Mouse (Mus musculus) hindbrain, postnatal 0 days (tissue): ENCODE results near the gene Gm17622. TPM values are rescaled to one million over a fixed set of nuclear protein-coding genes. Genes with fewer than 3 reads are reported as not detected.

ENCODE experiments used
- ATAC-seq: fragments of 200-750 bp; cut with Nextera tagmentation; 2 replicates; pipeline ENCODE4 v1.8.0; 2017; ENCODE audit warnings: mild to moderate bottlenecking, moderate TSS enrichment, moderate library complexity
- DNase-seq: peaks from one replicate; pipeline ENCODE4 v3.0.0-alpha.2; 2015; ENCODE audit warnings: low spot score
- H3K27ac ChIP-seq: fragments of 300-500 bp; sonication (generic); 2 replicates; pipeline ENCODE4 v1.5.1; 2014; ENCODE audit warnings: mild to moderate bottlenecking
- H3K27me3 ChIP-seq: fragments of 300-500 bp; sonication (generic); 2 replicates; pipeline ENCODE4 v1.6.1; 2014; ENCODE audit warnings: low read length, mixed read lengths; ENCODE audit not compliant: insufficient read depth
- H3K36me3 ChIP-seq: fragments of 300-500 bp; sonication (generic); 2 replicates; pipeline ENCODE4 v1.6.1; 2014; ENCODE audit warnings: low read length, mixed read lengths; ENCODE audit not compliant: insufficient read depth
- H3K4me1 ChIP-seq: fragments of 300-500 bp; sonication (generic); 2 replicates; pipeline ENCODE4 v1.6.1; 2014; ENCODE audit warnings: antibody characterized with exemption, low read length, mixed read lengths; ENCODE audit not compliant: insufficient read depth
- H3K4me2 ChIP-seq: fragments of 300-500 bp; sonication (generic); 2 replicates; pipeline ENCODE4 v1.6.1; 2014; ENCODE audit warnings: low read depth, mild to moderate bottlenecking, low read length, moderate library complexity, mixed read lengths
- H3K4me3 ChIP-seq: fragments of 300-500 bp; sonication (generic); 2 replicates; pipeline ENCODE4 v1.5.1; 2014; ENCODE audit warnings: low read length
- H3K9ac ChIP-seq: fragments of 300-500 bp; sonication (generic); replicated peaks from 2 replicates; pipeline ENCODE4 v1.6.1; 2014; ENCODE audit warnings: mild to moderate bottlenecking, low read length, moderate library complexity, mixed read lengths
- H3K9me3 ChIP-seq: fragments of 300-500 bp; sonication (generic); 2 replicates; pipeline ENCODE4 v1.6.1; 2016; ENCODE audit warnings: low read length, mixed read lengths
- CTCF ChIP-seq: IDR thresholded peaks from 2 replicates; pipeline ENCODE4 v1.5.1; 2016; ENCODE audit warnings: antibody characterized with exemption, control low read depth, low read depth
- WGBS: fragments of 180-500 bp; shearing (Covaris S2); extraction: QIAGEN DNeasy Blood & Tissue Kit; methylation state at CpG from one replicate; pipeline ENCODE4 v1.1.7; 2014; 5-methylcytosine and 5-hydroxymethylcytosine counted together
- polyA plus RNA-seq: library from polyadenylated mRNA; unstranded; fragments of >200 nt; fragmentation: Nextera tagmentation; extraction: Ambion mirVana; gene quantifications from 2 replicates; pipeline ENCODE4 v1.2.1, GENCODE M21; 2015
- total RNA-seq: library from RNA; depleted of rRNA; stranded (reverse); fragments of >200 nt; gene quantifications from 2 replicates; pipeline ENCODE4 v1.2.3, GENCODE M21; 2014

Gm17622 gene
- total and polyA plus RNA-seq, 2 experiments from 2014 or later, result not detected

DNA sequence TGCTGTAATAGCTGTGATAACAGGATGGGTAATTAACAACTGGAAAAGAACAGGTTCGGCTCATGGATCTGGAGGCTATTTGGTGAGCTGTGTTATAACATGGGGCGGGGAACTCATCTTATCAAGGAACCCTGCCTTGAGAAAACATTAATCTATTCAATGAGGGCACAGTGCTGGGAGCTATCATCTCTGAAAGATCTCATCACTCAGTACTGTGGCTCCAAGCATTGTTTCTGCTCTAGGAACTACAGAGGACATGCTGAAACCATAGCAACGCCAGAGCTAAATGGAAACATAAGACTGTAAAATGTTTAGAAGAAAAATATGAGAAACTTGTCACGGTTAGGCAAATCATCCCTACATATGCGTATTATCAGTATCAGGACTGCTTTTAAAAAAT is 32.5 kb upstream of the Gm17622 start:
- no peaks in the 10 kb centered on the region for H3K36me3 ChIP-seq
- DNase-seq (peak; percentile 30), ATAC-seq (0 out of 2 replicates have a peak, but pooled peaks have one; percentile 53)
- no peaks in the 10 kb centered on the region for H3K9me3 ChIP-seq
- no peak for TF ChIP-seq CTCF
- H3K9ac ChIP-seq, result no peak overlapping the region
- H3K4me2 ChIP-seq, result no peak overlapping the region
- no peak overlapping the region for H3K4me3 ChIP-seq
- H3K27me3 ChIP-seq, result no peaks in the 10 kb centered on the region
- no peaks in the 10 kb centered on the region for H3K4me1 ChIP-seq
- no peak overlapping the region for H3K27ac ChIP-seq
- WGBS, result 75% methylated on average over 5 of the region's 5 CpGs

DNA sequence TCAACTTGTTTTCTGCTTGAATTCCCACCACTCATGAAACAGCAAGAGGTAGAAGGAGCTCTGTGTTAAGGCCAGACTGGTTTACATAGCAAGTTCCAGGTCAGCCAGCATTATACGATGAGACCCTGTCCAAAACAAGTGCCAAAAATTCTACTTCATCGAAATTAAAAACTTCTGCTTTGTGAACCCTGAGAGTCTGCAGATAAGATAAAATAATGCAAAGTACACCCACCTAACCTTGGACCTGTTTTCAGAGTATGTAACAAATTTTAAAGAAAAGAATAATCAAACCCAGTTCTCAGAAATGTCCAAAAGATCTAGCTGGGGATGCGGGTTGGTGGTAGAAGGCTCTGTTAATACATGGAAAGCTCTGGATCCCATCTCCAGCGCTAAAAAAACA is 31.9 kb upstream of the Gm17622 start:
- Histone ChIP-seq H3K27ac (no peak overlapping the region), H3K36me3 (no peaks in the 10 kb centered on the region)

DNA sequence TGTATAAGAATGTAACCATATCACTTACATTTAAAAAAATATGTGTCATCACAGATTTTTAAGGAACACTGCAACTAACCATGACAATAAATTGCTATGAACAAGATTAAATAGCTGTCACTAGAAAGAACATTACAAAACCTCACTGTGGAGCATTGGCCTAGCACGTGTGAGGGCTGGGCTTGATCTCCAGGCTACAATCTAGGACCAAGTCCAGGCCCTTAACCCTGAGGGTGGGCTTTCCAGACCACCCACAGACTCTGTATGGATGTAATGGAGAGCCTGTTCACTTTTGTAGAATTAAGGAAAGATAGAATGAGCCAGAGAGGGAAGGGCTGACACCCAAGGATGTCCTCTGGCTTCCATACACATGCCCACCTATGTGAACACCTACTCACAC is 27.9 kb upstream of the Gm17622 start:
- no peak for TF ChIP-seq CTCF
- no peaks in the 10 kb centered on the region for H3K4me1 ChIP-seq
- no peak overlapping the region for H3K9ac ChIP-seq
- no peak overlapping the region for H3K27ac ChIP-seq
- H3K36me3 ChIP-seq, result no peaks in the 10 kb centered on the region
- 81% methylated on average over 1 of the region's 1 CpGs for WGBS
- ATAC-seq (no peak), DNase-seq (no peak)
- H3K27me3 ChIP-seq, result no peaks in the 10 kb centered on the region
- no peak overlapping the region for H3K4me2 ChIP-seq
- H3K4me3 ChIP-seq, result no peak overlapping the region
- H3K9me3 ChIP-seq, result no peaks in the 10 kb centered on the region

More for the DNA sequence above, 31.9 kb upstream of the Gm17622 start:
- ATAC-seq, result no peak
- H3K27me3 ChIP-seq, result no peaks in the 10 kb centered on the region
- no peak for TF ChIP-seq CTCF
- H3K4me3 ChIP-seq, result no peak overlapping the region
- 84% methylated on average over 4 of the region's 4 CpGs for WGBS
- DNase-seq, result no peak
- H3K9ac ChIP-seq, result no peak overlapping the region
- no peak overlapping the region for H3K4me2 ChIP-seq
- no peaks in the 10 kb centered on the region for H3K9me3 ChIP-seq
- no peaks in the 10 kb centered on the region for H3K4me1 ChIP-seq

DNA sequence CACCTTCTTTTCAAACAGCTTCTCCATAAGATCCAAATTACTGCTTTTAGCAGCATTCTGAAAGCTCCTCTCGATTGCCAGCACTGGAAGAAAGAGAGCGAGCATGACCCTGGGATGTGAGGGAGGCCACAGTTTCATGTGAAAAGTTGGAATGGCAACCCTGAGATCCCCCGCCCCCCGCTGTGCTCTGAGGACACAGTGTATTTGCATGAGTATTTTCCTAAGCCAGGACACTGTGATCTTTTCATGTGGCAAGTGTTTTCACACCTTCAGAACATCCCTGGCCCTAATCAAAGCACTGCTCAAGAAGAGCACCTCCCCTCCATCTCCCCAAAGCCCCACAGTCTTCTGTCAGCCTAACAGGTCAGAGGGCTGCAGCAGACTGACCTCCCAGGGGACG is 25.2 kb upstream of the Gm17622 start:
- Histone ChIP-seq H3K36me3 (no peaks in the 10 kb centered on the region), H3K4me2 (no peak overlapping the region), H3K4me1 (no peaks in the 10 kb centered on the region), H3K27ac (no peak overlapping the region), H3K27me3 (no peaks in the 10 kb centered on the region), H3K9me3 (no peaks in the 10 kb centered on the region), H3K9ac (no peak overlapping the region), H3K4me3 (no peak overlapping the region)
- ATAC-seq (no peak), DNase-seq (no peak)
- TF ChIP-seq CTCF, result no peak
- 53% methylated on average over 5 of the region's 5 CpGs for WGBS

DNA sequence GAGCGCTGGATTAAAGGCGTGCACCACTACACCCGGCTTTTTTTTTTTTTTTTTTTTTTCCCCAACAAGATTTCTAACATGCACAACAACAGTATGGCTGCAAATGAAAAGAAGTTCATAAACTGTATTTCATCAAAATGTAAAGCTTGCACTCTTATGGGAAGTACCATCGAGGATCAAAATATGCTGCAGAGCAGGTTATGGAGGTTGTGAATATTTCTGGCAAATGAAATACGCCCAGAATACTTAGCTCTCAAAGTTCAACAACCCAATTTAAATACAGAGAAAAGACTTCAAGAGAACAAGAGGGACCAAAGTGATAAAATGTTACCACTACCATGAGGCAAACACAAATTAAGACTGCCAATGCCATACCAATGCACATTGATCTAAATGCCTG is 21.9 kb upstream of the Gm17622 start:
- Histone ChIP-seq H3K27ac (no peak overlapping the region), H3K4me1 (no peaks in the 10 kb centered on the region), H3K4me2 (no peak overlapping the region), H3K9me3 (no peaks in the 10 kb centered on the region), H3K27me3 (no peaks in the 10 kb centered on the region), H3K36me3 (no peaks in the 10 kb centered on the region), H3K9ac (no peak overlapping the region), H3K4me3 (no peak overlapping the region)
- ATAC-seq (no peak), DNase-seq (no peak)
- no peak for TF ChIP-seq CTCF
- WGBS, result 90% methylated on average over 5 of the region's 5 CpGs

DNA sequence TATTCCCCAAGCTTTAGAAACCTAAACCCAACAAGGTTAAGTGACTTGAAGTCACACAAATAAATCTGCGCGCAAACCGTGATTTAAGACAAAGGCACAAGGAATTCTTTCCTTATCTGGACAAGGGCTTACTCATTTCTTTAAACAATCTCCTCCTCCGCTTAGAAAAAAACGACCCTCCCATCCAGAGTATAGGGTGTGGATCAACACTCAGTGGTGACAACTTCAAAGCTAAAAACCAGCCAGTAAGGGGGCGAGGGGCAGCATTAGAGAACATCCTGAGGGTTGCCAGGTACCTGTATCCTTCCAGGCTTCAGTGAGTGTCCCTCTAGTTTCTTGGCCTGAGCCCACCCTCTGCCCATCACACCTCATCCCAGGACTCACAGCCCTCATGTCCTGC is 20.0 kb upstream of the Gm17622 start:
- TF ChIP-seq CTCF, result no peak
- Histone ChIP-seq H3K9ac (no peak overlapping the region), H3K27ac (no peak overlapping the region), H3K4me2 (no peak overlapping the region), H3K4me3 (no peak overlapping the region), H3K36me3 (no peaks in the 10 kb centered on the region), H3K4me1 (no peaks in the 10 kb centered on the region), H3K27me3 (no peaks in the 10 kb centered on the region), H3K9me3 (no peaks in the 10 kb centered on the region)
- 91% methylated on average over 6 of the region's 6 CpGs for WGBS
- DNase-seq (no peak), ATAC-seq (no peak)

DNA sequence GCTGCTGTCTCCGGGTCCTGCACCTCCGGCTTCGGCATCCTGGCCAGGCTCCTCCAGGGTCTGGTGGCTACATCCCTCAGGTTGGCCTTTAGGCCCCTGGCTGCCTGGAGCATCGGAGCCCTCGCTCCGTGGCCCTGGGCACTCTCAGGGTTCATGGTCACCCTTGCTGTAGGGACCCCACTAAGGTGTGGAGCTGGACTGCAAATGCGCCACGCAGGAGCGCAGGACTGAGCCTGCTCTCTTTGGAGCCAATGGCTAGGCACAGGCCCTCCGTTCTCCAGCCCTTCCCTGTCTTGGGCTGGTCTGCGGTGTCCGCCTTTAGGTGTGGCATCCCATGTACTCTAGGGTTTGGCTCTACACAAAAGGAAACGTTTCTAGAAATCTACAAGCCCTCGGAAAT is 19.6 kb upstream of the Gm17622 start, which contains the start of gene Ankdd1b:
Ankdd1b (minus strand) TSS at position 242 of the 400 bp plus-strand sequence.
- Histone ChIP-seq H3K27me3 (no peaks in the 10 kb centered on the region), H3K4me1 (no peaks in the 10 kb centered on the region), H3K36me3 (no peaks in the 10 kb centered on the region), H3K9ac (no peak within 1 kb of the TSS), H3K4me2 (no peak within 1 kb of the TSS), H3K4me3 (no peak within 1 kb of the TSS), H3K9me3 (no peaks in the 10 kb centered on the region), H3K27ac (no peak within 1 kb of the TSS)
- DNase-seq (no peak), ATAC-seq (no peak)
- no peak for TF ChIP-seq CTCF
- 87% methylated on average over 14 of the region's 14 CpGs for WGBS
